Mouse (Mus musculus) ES-E14 (cell line): ENCODE results near the gene Kiss1. TPM values are rescaled to one million over a fixed set of nuclear protein-coding genes. Genes with fewer than 3 reads are reported as not detected.

Experiments used
- DNase-seq: peaks from one replicate; pipeline ENCODE4 v3.0.0-alpha.2; 2013; ENCODE audit warnings: low read depth, low spot score
- H3K27ac ChIP-seq: 2 replicates; pipeline ENCODE4 v1.5.1; 2012; ENCODE audit warnings: low read depth, mild to moderate bottlenecking, low read length, moderate library complexity, mixed read lengths; ENCODE audit not compliant: poor library complexity, insufficient read depth, severe bottlenecking
- H3K36me3 ChIP-seq: 2 replicates; pipeline ENCODE4 v1.6.1; 2012; ENCODE audit warnings: mild to moderate bottlenecking, low read length, moderate library complexity, mixed read lengths; ENCODE audit not compliant: control insufficient read depth, poor library complexity, insufficient read depth, severe bottlenecking
- H3K4me1 ChIP-seq, 2 experiments: fragments of 150-350 bp in 1 of 2; sonication (generic) in 1 of 2; 2 replicates each; pipeline ENCODE4 v1.6.1; 2012; ENCODE audit warnings: low read length in 2 of 2, mild to moderate bottlenecking in 1 of 2, mixed read lengths in 1 of 2; ENCODE audit not compliant: control insufficient read depth in 2 of 2, insufficient read depth in 2 of 2, poor library complexity in 1 of 2
- H3K4me3 ChIP-seq, 2 experiments: fragments of 150-350 bp in 1 of 2; sonication (generic) in 1 of 2; 2 replicates each; pipeline ENCODE4 v1.5.1; 2012; ENCODE audit warnings: low read length in 2 of 2, low read depth in 1 of 2, mild to moderate bottlenecking in 1 of 2, mixed read lengths in 1 of 2; ENCODE audit not compliant: insufficient read depth in 1 of 2, poor library complexity in 1 of 2, severe bottlenecking in 1 of 2
- H3K9ac ChIP-seq: 2 replicates; pipeline ENCODE4 v1.6.1; 2012; ENCODE audit warnings: low read depth, mild to moderate bottlenecking, low read length, mixed read lengths; ENCODE audit not compliant: poor library complexity, insufficient read depth, severe bottlenecking
- H3K9me3 ChIP-seq: fragments of 150-350 bp; sonication (generic); 2 replicates; pipeline ENCODE4 v1.6.1; 2012; ENCODE audit warnings: low read depth, mild to moderate bottlenecking, low read length; ENCODE audit not compliant: control insufficient read depth, insufficient read depth
- CHD2 ChIP-seq: IDR thresholded peaks from 2 replicates; pipeline ENCODE4 v1.6.1; 2014; ENCODE audit warnings: mild to moderate bottlenecking, low read depth, low read length, inconsistent platforms
- HCFC1 ChIP-seq: IDR thresholded peaks from 2 replicates; pipeline ENCODE4 v1.6.1; 2012; ENCODE audit warnings: low read length, inconsistent platforms, borderline replicate concordance; ENCODE audit not compliant: insufficient read depth
- MAFK ChIP-seq: IDR thresholded peaks from 2 replicates; pipeline ENCODE4 v1.6.1; 2014; ENCODE audit warnings: mild to moderate bottlenecking, low read depth, low read length, inconsistent platforms; ENCODE audit not compliant: insufficient read depth
- ZC3H11A ChIP-seq: IDR thresholded peaks from 2 replicates; pipeline ENCODE4 v1.6.1; 2012; ENCODE audit warnings: low read depth, mild to moderate bottlenecking, inconsistent platforms, low read length, borderline replicate concordance
- ZNF384 ChIP-seq: IDR thresholded peaks from 2 replicates; pipeline ENCODE4 v1.6.1; 2012; ENCODE audit warnings: low read depth, low read length, inconsistent platforms
- in situ Hi-C, 2 experiments: fragments of 600-800 bp; cut with MboI; formaldehyde crosslinking; loops; one replicate each; pipeline ENCODE4 v1.15.1; 2025; ENCODE audit warnings: low sequenced_read_pairs in 2 of 2, inconsistent platforms in 1 of 2; ENCODE audit not compliant: unreplicated experiment in 2 of 2
- total RNA-seq: library from RNA; depleted of rRNA; stranded (reverse); fragments of 300-350 nt; gene quantifications from 2 replicates; pipeline ENCODE4 v1.2.3, GENCODE M21; 2012; rRNA removed

The Kiss1 gene
- total RNA-seq, 1 experiment = not detected

- H3K36me3 ChIP-seq = no peaks in the 10 kb centered on the region
- H3K4me1 ChIP-seq = peaks cover 0 to 8% of the 10 kb centered on the region in 2 experiments; a peak in 2 of 4 replicates
- no peak overlapping the region for H3K9ac ChIP-seq
- no peaks in the 10 kb centered on the region for H3K9me3 ChIP-seq
- no peak overlapping the region for H3K27ac ChIP-seq
- TF ChIP-seq ZNF384 = no peak
- no peak for TF ChIP-seq MAFK
- TF ChIP-seq HCFC1 = no peak
- TF ChIP-seq CHD2 = no peak
- no peak for TF ChIP-seq ZC3H11A
- in situ Hi-C loops = loop anchor here in 1 of 2 experiments (25.0 kb wide), 1 partner anchor 235 kb away; the partner anchor contains the start of gene Snrpe
- H3K4me3 ChIP-seq = no peak overlapping the region
- no peak for DNase-seq
These were observed 55.9 kb downstream of the Kiss1 start for GRCm38 (mm10) chr1:133377547-133377946.

Other genes starting within 250 kb of the Kiss1 start
- gene Ppp1r15b, start 190.7 kb upstream of the Kiss1 start, total RNA-seq = 97.0 and 121 TPM in 2 replicates
- 3.5 and 5.3 TPM in 2 replicates for gene Plekha6, start 157.7 kb upstream of the Kiss1 start, total RNA-seq
- not detected in 2 replicates for gene Golt1a, start 12.1 kb upstream of the Kiss1 start, total RNA-seq
- gene Ren1, start 28.6 kb downstream of the Kiss1 start, total RNA-seq = 0.67 and 0.69 TPM in 2 replicates
- gene Etnk2, start 41.7 kb downstream of the Kiss1 start, total RNA-seq = 4.8 and 7.4 TPM in 2 replicates
- gene Sox13, start 102.5 kb downstream of the Kiss1 start, total RNA-seq = 11.1 and 16.9 TPM in 2 replicates